Mouse (Mus musculus): ENCODE data around the gene Usp36.
A peak's percentile ranks its signal among the peaks of the same experiment; 100 is the strongest.

Gene Usp36

DNA sequence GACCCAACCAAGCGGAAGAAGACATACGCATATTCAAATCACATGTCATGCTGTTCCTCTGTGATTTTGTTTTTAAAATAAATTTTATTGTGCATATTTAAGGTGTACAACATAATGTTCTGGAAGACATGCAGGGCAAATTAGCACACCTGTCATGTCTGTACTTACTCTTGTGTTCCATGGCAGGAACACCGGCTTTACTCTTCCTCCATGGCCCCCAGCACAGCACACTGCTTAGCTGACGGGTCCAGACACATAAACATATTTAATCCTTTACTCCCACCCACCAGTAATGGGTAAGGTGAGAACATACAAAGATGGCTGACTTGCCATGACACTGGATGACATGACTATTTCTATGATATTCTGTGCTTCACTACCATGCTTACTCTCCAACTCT lies 71.0 kb downstream of the Usp36 start:
- DNase-seq: no peak

DNA sequence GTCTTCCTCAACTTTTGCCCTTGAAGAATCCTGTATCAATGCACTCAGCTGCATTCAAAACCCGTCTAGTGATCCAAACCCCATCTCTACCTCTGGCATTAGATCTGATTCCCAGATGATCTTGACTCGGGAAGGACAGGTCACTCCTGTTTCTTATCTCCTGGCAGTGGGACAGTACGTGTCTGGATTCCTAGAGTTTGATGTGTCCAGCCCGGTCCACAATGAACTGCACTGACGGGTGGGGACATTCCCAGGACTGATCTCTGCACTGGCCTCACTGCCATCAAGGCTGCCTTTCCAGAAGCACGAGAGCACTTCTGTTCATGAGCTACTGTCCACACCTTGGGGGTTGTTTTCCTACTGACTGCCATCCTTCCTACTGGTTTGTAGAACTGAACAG lies 73.6 kb downstream of the Usp36 start:
- DNase-seq: no peak

DNA sequence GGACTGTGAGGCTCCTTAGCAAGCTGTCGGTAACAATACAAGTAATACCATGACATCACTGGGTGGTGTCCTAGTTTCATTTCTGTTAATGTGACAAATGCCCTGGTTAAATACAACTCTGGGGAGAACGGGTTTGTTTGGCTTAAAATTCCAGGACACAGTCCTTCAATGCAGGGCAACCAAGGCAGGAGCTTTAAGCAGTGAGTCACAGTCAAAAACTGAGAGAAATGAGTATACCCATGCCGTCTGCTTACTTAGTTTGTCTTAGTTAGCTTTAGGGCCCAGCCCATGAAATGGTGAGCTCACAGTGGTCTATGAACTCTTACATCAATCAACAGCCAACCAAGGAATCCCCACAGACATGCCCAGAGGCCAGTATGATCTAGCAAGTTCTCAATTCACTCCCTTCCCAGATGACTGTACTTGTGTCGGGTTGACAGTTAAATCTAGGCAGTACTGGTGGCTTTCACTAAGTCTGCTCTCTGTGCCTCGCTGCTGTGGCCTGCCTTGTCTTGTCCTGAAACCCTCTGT lies 74.1 kb downstream of the Usp36 start:
- no peak for DNase-seq

DNA sequence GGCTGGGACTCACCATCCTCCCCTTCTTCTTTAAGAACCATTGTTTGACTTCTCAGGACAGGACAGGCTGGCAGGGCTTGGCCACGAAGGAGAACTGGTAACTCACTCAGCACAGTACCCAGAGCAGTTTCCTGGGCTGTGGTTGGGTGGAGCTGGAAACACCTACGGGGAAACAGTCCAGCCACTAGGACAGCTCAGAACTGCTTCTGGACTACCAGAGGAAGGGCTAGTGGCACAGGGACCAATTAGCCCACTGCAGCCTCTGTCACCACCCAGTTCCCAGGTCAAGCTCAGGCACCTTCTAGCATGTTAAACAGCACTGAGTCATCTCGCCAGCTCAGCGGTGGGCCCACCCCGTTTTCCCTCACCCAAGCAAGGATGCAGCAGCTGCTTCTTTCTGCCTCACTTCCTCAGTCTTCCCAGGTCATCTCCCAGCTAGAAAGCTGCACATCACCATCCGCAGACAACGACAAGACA lies 77.4 kb downstream of the Usp36 start:
- peak; percentile 49 for DNase-seq

DNA sequence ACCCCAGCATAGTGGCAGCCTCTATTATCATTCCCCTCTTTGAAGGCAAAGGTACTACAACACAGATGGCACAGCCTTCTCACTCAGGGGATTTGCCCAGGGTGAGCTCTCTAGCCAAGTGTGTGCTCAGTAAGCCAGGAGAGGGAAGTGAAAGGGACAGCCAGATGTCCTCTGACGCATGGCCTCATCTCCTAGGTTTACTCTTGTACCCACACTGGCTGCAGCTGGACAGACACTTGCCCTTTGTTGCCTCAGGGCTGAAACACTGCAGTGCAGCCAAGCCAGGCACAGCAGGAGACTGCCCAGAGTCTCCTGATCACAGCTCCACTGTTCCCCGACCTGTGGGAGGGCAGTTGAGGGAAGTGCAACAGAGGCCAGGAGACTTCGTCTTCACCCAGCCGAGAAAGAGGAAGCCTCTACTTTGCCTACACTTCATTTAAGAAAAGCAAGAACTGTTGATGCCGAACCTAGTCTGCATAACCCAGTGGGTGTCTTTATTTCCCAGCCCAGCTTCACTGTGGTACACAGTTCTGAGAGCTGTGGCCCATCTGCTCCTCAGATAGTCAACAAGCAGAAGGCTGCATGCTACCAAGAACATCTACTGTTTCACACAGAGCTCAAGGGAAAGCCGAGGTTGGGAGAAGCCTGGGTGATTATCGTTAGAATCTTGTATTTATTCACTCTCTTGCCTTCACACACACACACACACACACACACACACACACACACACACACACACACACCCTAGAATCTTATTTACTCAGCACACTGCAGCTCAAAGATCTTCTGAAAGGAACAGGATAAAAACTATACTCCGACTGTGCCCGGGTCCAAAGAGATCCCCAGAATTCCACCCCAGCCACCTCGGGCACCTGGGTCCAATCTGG lies 78.1 kb downstream of the Usp36 start:
- peak; percentile 74 for DNase-seq

DNA sequence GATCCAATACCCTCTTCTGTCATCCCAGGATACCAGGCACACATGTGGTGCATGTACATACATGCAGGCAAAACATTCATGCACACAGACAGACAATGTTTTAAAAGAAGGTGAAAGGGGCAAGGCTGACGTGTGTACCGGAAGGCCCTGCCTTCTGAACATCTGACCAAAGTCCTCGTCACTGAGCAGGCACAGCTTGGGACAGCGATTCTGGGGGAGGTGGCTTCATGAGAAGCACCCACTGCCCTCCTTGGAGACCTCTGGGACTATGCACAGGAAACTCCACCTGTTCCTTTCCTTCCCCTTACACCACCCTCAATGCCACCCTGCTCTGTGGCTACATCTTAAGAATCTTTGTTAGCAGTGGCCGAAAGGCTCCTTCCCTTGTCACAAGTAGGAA lies 79.1 kb downstream of the Usp36 start:
- DNase-seq: no peak

DNA sequence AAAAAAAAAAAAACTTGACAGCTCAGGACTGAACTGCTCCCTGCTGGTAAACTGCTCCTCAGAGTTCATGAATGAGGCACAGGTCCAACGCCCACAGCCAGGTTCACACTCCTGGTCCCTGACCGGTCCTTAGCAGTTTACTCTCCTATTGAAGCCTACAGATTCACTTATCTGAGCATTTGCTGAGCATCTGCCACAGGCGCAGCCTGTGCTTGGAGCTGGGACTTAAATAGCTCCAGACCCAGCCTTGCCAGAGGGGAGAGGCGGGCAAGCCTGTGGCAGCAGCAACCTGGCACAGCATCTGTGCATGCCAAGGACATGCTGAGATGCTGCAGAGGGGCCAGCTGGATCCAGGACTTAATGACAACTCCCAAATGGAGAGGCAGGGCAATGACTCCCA lies 79.9 kb downstream of the Usp36 start:
- DNase-seq: no peak
